Mouse (Mus musculus): ENCODE results near the gene Cadm2.

Cadm2 gene

DNA sequence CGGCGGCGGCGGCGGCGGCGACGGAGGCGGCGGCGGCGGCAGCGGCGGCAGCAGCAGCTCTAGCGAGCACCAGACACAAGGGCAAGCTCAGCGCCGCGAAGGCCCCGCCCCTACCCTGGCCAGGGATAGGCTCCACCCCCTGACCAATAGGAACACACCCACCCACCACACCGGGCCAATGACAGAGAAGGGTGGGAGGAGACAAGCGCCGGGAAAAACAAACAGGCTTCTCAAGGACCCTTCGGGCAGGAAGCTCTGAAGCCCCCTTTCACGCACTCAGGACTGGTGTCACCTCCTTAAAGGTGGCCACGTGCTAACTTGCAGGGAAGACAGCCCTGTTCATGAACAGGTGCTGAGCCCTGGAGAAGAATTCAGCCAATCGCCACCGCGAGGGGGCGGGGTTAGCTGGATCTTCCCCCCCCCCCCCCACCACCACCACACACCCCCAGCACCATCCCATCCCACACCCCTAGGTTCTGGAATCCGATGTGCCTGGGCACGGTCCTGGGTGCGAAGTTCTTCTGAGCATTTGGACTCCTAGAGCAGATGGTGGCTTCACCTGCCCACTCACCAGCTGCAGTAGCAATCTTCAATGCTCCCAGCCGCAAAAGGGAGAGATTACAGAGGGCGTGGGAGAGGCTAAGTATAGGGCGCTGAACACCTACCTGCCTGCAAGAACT, at the start of gene Cadm2:
Gene Cadm2 (minus strand): TSS at position 83 of the 680 bp plus-strand sequence.
- DNase-seq (ENCODE audit: low spot score in 2 of 2): peak; percentile 93 to 94

DNA sequence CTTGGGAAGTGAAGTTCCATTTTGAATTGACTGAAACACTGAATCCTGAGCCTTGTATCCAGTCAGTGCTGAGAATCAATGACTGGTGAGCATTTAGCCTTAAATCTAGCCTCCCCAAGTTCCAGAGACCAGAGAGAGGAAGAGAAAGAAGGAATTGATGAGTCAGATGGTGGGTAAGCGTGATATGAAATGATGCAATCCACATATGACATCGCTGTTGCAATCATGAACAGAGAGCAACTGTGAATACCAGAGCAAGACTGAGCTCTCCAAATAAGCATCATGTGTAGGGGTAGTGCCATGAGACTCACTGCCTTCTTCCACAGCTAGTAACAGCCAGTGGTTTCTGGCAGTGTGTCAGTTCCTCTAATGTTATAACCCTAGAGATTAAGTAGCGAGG, 26.2 kb upstream of the Cadm2 start:
- DNase-seq (ENCODE audit: low spot score in 2 of 2): no peak

DNA sequence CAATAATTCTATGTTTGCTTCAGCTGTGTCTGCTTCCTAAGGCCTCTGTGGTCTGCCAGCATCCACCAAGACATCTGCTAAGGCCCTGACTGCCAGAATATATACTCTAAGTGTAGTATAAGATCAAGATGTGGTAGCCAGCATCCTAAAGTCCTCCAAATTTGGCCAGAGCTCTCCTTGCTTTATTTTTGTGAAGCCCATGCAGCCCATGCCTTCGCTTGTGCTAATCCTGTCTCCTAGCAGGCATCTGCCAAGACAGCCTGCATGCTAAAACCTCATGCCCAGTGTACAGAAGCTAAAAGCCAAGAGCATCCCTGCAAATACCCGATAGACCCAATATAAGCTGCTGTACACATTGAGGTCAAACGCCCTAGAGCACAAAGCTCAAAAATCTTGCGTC, 22.9 kb upstream of the Cadm2 start:
- DNase-seq (ENCODE audit: low spot score in 2 of 2): peak; percentile 21 to 39

DNA sequence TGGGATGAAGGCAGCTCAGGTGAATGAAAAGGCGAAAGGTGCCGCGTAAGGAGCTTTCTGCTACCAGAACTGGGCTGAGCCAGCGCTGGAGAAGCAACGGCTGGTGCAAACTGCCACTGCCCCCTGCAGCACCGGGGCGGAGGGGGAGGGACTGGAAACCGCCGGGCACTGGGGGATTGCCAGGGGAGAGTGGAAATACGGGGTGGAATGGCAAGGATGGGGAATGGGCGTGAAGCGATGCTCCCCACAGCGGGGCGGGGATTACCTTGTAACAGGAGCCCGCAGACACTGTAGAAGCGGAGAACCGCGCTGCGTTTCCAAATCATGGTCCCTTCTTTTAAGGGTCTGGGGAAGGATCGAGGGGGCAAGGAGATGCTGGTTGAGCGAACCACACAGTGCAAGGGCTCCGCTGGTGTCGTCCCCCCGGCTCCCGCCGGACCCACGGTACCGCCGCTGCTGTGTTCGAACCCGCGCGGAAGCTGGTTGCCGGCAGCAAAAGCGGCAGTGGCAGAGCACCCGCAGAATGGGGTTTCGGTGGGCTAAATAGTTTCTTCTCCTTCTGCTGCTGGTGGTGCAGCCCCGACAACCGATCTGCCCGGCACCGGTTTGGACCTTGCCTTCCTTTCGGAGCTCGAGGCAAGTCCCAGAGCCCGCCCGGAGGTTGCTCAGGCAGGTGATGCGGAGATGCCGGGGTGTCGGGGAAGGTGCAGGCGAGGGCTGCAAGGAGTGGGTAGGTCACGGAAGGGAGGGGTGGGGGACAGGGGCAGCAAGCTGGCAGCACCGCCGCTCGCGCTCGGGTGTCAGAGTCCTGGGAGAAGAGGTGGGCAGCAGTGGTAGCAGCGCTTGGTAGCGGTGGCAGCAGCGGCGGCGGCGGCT, 564 bp downstream of the Cadm2 start:
- peak; percentile 75 to 83 for DNase-seq (ENCODE audit: low spot score in 2 of 2)

DNA sequence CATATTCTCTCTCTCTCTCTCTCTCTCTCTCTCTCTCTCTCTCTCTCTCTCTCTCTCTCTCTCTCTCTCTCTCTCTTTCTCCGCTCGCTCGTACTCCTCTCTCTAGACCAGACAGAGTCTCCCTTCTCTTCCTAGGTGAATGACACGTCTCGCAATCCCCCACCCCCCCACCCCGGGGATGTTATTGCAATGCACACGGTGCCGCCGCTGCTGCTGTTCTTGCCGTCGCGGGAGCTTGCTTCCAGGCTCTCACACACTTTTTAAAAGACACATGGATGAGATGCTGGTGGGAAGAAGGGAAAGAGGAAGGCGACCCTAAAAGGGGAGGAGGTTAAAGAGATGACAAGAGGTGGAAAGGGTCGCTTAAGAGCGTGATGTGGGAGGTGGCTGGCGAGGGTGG, 1.3 kb downstream of the Cadm2 start:
- peak in 1 of 2 experiments; percentile 46 for DNase-seq (ENCODE audit: low spot score in 2 of 2)

DNA sequence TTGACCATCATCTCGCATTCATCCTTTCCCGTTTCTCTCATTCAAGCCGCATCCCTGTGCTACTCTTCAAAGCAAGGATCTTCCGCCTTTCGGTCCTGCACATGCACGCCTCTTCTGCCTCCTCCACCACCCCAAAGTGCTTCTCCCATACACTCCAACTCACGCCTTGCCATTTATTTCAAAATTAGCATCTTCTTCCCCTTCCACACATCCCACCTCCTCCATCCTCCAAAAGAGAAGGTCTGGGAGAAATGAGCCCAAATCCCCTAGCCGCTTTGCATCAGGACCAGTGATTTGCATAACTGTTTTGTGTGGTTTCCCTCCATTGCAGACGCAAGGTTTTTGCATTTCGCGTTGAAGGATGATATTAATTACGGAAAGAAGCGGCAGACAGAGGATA, 1.9 kb downstream of the Cadm2 start:
- peak in 1 of 2 experiments; percentile 56 for DNase-seq (ENCODE audit: low spot score in 2 of 2)

DNA sequence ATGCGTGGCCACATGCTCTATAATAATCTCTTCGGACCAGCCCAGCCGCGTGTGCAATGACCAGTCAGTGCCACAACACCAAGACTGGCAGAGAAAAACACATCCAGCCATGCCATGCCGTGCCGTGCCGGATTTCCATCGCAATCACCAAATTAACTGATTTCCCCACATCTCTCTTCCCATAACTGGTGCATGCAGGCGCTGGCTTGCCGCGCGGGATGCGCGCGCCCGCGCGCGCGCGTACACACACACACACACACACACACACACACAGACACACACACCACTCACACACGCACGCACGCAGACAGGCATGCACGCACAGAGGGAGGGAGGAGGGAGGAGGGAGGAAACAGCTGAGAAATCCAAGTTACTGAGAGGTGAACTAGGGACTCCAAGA, 2.9 kb downstream of the Cadm2 start:
- peak; percentile 57 to 75 for DNase-seq (ENCODE audit: low spot score in 2 of 2)

DNA sequence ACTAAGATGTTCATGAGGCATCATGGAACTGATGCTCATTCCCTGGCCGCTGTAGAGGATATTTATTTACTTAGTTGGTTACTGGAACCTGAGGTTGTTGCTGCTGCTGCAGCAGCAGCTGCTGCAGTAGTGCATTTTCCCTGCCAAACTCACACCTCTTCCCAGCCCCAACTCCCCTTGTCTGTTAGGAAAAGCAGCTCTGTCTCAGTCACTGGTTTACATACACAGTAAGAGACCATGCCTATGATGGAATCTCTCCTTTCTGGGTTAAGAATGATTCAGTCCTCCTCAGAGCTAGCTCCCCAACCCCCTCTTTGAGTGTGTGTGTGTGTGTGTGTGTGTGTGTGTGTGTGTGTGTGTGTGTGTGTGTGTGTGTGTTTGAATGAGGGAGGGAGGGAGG, 3.5 kb downstream of the Cadm2 start:
- no peak for DNase-seq (ENCODE audit: low spot score in 2 of 2)

DNA sequence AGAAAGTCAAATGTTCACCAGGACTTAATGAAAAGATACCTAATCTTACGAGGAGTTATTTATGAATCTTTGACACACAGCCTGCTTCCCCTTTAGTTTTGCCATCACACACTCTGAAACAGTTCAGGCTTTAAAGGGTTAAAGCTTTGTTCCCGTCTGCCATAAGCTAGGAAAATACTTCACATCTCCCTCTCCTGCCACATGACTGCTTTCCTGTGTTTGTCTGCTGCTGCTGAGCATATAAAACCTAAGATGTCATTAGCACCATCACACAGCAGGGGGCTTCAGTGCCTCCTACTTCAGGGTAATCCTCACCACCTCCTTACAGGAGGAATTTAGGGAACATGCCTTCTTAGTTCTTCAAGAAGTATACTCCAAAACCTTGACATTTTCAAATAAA, 6.8 kb downstream of the Cadm2 start:
- DNase-seq (ENCODE audit: low spot score in 2 of 2): no peak

DNA sequence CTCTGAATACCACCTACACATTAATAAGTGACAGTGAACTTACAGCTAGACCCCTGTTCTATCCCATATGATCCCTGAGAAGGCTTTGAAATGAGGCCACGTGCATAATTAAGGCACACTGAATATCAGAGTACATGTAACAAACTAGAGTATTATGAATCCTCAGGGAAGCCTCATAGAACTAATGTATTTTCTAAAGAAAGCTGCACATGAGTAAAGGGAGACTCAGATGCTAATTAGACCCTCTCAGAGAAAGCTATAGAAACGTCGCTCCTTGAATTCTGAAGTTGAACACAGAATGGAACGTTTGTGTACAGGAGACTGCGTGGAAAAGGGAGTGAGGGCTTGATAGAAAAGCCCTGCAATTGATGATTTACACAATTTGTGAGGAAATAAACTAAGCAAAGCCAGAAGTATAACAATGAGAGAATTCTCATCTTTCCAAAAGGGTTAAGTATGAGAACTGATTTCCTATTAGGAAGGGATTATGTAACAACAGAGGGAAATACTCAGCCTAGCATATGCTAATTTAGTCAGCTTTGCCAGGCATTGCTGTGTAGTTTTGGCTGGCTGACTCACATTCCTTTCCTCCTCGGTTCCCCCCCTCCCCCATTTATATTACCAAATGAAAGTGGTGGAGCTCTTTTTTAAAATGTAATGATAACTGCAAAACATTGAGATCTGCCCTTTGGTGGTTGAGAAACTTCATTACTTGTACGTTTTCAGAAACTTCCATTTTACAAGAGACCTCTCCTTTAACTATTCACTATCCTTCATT, 9.6 kb downstream of the Cadm2 start:
- DNase-seq (ENCODE audit: low spot score in 2 of 2): no peak

DNA sequence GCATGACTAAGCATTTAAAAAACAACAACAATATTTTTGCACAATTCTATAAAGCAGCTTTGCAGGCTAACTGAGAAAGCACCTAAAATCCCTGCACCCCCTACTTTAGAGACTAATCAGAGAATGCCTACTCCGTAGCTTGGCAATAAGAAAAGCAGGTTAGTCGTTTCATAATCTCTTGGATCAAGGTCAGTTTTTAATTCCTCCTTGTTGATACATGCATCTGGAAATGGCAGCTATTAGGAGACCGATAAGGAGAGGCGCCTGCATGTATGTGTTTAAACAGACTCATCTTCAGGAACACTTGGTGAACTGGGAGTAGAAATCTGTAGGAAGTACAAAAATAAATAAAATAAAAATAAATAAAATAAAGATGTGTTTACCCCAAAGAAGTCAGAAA, 11.6 kb downstream of the Cadm2 start:
- no peak for DNase-seq (ENCODE audit: low spot score in 2 of 2)

DNA sequence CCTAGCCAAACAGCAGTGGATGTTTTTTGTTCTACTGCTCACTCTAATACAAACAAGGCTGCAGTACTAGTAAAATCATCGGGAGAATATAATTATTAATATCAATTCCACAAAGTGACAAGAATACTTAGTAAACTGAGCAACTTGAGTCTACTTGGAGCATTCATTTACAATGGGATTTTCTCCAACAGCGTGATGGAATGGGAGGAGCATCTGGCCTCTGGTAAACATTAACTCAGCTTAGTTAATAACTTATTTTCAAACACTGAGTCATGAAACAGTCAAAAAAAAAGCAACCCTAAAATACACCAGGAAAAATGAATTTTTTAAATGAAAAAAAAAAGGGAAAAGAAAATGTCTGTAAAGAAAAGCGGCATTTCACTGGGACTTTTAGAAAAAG, 12.2 kb downstream of the Cadm2 start:
- DNase-seq (ENCODE audit: low spot score in 2 of 2): no peak

DNA sequence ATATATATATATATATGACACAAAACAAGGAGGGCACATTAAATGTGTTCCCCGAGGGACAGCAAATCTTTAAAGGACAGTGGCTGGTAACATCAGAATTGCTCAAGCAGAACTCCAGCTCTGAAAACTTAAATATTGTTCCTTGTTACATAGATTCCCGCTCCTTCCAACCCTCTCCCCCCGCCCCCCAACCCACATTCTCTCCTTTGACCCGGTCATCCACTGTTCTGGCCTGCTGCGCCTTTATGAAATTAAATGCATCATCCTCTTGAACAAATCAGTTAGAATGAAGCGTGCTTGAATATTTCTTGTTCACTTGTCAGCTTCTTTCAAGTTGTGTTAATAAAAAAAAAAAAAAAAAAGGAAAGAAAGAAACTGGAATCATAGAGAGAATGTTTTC, 15.0 kb downstream of the Cadm2 start:
- no peak for DNase-seq (ENCODE audit: low spot score in 2 of 2)

DNA sequence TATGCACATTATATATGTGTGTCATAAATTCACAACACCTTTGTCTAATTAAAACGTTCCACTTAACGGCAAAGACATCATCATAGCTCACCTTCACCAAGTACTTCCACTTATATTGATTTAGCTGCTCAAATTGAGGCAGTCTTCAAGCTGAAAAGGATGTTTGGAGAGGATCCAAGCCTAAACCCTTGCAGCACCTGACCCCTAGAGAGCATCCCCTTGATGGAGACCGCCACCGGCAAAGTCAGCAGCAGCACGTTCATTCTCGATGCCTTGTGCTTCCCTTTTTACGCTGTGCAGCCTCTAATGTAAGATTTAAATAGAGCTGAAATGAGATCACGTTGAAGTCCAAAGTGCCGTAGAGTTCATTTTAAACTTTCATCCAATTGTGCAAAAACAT, 20.7 kb downstream of the Cadm2 start:
- no peak for DNase-seq (ENCODE audit: low spot score in 2 of 2)

DNA sequence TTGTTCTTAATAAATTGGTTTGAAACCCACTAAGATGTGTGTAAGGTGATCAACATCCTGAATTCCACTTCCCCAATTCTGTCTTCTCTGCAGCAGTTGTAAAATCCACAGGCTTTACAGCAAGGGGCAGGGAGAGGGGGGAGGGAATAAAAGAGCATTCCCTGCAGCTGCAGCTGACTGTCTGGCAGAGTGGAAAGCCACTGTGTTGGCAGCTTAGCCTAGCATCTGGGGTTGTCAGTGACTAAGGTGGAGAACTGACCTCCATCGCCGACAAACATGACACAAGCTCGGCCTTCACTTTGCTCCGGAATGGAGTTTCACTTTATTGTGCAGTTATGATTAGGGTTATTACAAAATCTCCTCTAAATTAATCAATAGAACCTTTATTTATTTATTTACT, 21.9 kb downstream of the Cadm2 start:
- no peak for DNase-seq (ENCODE audit: low spot score in 2 of 2)

DNA sequence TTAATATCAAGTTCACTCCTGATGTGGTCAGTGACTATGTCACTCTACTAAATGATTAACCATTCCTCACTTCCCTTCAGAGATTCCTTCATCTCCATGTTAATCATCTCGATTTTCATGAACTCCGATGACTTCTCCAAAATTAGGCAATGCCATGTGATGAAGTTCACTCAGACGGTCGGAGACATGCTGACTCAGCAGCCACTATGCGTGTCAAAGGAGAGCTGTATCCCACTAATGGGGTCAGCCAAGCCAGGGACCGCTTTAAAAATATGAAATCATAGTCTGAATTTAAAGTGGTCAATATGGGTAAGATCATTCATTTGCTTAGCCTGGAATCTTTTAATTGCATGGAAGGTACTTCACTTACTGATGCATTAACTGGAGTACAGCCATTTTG, 29.7 kb downstream of the Cadm2 start:
- DNase-seq (ENCODE audit: low spot score in 2 of 2): no peak

DNA sequence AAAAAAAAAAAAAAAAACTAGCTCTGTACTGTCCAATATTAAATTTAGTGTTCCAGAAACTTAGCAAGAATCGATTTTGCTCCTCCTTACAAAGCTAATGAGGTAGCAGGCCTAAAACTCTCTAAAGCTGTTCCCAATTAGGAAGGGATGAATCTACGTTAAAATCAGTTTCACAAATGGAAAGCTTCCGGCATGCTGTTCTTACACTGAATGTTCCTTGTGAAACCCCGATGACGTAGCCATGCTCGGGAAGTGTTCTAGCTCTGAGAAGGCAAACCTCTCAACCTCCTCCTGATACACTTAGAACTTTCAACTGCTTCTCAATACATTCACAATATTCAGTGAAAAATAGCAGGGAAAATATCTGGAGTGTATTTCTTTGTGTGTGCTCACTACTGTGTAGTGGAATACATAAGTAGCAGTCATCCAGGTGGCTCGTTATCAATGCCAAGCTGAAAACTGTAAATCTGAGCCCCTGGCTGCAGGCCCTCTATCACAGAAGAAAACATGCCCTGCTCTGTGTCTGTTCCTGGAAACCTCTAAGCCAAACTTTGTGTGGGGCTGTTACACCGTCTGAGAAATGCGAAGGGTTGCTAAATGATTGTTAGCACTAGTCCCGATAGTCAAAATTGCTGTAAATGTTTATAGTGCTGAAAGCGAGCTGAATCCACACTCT, 41.7 kb downstream of the Cadm2 start:
- no peak for DNase-seq (ENCODE audit: low spot score in 2 of 2)

DNA sequence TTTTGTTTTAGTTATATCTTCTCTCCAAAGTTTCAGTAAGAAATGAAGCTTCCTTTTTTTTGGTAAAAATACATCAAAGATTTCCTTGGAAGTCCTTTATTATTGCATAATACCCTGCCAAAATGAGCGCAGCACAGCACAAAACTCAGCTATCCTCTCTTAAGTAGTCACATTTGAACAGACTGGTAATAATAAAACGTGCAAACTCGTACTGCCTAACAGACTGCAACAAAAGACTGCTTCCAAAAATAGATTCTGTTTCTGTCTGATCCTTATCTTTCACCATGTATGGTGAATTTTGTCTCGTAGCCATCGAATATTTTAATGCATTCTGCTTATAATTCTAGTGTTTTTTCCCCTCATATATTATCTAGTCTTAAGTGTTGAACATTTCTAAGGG, 45.2 kb downstream of the Cadm2 start:
- DNase-seq (ENCODE audit: low spot score in 2 of 2): no peak

DNA sequence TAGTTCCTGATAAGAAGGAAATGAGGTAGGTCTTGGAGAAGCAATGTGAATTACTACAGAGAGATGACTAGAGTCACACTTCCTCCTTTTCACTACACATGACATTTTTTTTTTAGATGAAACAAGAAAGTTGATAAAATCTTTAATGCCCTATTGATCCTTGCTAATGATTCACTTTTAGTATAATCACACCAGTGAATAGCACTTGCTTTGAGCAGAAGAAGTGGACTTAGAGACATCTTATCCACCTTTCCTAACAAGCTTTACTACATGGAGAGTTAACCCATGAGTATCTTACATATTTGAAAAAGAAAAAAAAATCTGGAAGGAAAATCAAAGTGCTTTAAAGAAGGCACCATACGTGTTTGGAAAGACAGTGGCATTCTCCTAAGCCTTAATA, 93.7 kb downstream of the Cadm2 start:
- DNase-seq (ENCODE audit: low spot score in 2 of 2): no peak

DNA sequence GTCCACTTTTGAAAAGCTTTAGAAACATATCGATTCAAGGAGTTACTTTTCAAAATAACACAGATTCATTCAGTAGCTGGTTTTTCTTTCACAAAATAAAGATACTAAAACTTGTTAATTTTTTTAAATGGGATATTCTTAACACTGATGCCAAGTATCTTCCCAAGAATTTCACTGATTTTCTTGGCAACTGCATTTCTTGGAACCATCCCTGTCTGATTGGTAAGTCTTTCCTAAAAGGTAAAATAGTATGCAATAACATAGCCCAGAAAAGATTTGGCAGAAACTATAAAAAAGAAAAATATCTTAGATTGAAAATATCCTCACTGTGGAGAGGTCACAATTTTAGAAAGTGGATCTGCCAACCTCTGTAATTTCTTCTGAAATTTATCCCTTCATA, 95.8 kb downstream of the Cadm2 start:
- no peak for DNase-seq (ENCODE audit: low spot score in 2 of 2)

DNA sequence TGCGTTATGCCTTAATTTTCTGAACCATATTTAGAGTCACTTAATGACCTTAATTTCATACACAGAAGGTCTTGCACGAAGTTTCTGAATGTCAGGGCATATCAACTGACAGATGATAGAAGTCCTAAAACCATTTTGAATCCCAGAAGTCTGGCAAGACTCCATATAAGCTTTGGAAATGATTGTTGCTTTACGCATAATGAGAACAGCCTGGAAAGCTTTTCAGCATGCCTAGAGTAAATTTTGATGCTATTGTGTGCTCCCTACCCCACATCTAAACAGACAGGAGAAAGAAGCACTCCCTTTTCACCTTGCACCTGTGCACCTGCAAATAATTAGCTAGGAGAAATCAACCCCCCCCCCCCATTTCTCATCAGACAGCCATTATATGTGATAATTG, 102.4 kb downstream of the Cadm2 start:
- no peak for DNase-seq (ENCODE audit: low spot score in 2 of 2)

DNA sequence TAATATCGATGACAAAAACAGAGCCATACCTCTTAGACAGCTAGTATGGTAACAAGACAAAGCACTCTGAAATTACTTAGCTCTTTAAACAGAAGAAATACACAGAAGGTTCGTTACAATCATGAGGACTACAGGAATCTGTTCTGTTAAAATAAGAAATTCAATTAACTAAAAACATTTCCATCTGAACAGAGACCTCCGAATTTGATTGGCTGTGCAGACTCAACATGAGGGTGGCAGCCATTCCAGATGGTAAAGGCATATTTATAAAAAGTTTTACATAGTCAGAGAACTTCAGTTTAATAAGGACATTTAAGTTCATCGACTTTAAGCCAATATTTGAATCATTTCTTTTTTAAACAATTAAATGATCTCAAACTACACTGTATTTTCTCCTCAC, 105.2 kb downstream of the Cadm2 start:
- DNase-seq (ENCODE audit: low spot score in 2 of 2): no peak

Measured in frontal cortex, postnatal 36 days (tissue).